Mouse (Mus musculus): ENCODE results near the gene Pdk1.

DNA sequence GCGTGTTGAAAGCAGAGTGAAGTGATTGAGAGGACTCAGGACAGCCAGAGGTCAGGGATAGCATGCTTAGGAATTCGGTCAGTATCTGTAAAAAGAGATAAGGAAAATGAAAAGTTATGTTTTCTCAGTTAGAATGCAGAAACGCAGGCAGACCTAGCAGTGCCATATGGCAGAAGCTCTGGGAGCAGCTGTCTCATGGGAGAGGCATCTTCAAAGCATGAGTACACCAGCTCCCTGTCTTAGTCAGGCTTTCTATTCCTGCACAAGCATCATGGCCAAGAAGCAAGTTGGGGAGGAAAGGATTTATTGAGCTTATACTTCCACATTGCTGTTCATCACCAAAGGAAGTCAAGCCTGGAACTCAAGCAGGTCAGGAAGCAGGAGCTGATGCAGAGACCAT lies 8.0 kb upstream of the Pdk1 start:
- TF ChIP-seq GATA1 (IDR thresholded peaks at IDR 0.05; ENCODE audit: low read length) (no peak), TAL1 (IDR thresholded peaks at IDR 0.05; ENCODE audit: low read length) (no peak)
